Mouse (Mus musculus) right cerebral cortex, adult 18-20 months (tissue): ENCODE measurements around the gene Trmt5.
A peak's percentile ranks its signal among the peaks of the same experiment; 100 is the strongest.

Source experiments
- DNase-seq: peaks from one replicate; pipeline ENCODE4 v3.0.0; 2022; ENCODE audit warnings: mixed read lengths

Gene Trmt5

GRCm38 (mm10) chr12:73286287-73287092 lies at the start of gene Trmt5, which contains the start of gene Slc38a6:
Gene Trmt5, minus strand, starts transcription at chr12:73286710.
Gene Slc38a6, plus strand, starts transcription at chr12:73286779.
- peak; percentile 93 for DNase-seq

GRCm38 (mm10) chr12:73334051-73334551 lies 47.6 kb upstream of the Trmt5 start:
- DNase-seq, result no peak

GRCm38 (mm10) chr12:73332701-73333100 lies 46.2 kb upstream of the Trmt5 start:
- no peak for DNase-seq

GRCm38 (mm10) chr12:73330236-73330635 lies 43.7 kb upstream of the Trmt5 start:
- DNase-seq, result no peak

- no peak for DNase-seq
These were observed 42.1 kb upstream of the Trmt5 start for GRCm38 (mm10) chr12:73328448-73329167.

- DNase-seq, result no peak
These were observed 40.9 kb upstream of the Trmt5 start for GRCm38 (mm10) chr12:73327381-73327780.

- no peak for DNase-seq
These were observed 39.1 kb upstream of the Trmt5 start for GRCm38 (mm10) chr12:73325617-73326016.

GRCm38 (mm10) chr12:73325181-73325580 lies 38.7 kb upstream of the Trmt5 start:
- DNase-seq, result no peak

GRCm38 (mm10) chr12:73324742-73325141 lies 38.2 kb upstream of the Trmt5 start:
- DNase-seq, result no peak

- peak; percentile 58 for DNase-seq
These were observed 37.7 kb upstream of the Trmt5 start for GRCm38 (mm10) chr12:73324180-73324586.

GRCm38 (mm10) chr12:73317706-73318686 lies 31.5 kb upstream of the Trmt5 start:
- no peak for DNase-seq

- no peak for DNase-seq
These were observed 22.2 kb upstream of the Trmt5 start for GRCm38 (mm10) chr12:73308711-73309110.

GRCm38 (mm10) chr12:73307750-73308149 lies 21.2 kb upstream of the Trmt5 start:
- DNase-seq, result no peak

- no peak for DNase-seq
These were observed 18.1 kb upstream of the Trmt5 start for GRCm38 (mm10) chr12:73304636-73305035.

- no peak for DNase-seq
These were observed 14.0 kb upstream of the Trmt5 start for GRCm38 (mm10) chr12:73300531-73300930.

GRCm38 (mm10) chr12:73298621-73299020 lies 12.1 kb upstream of the Trmt5 start:
- no peak for DNase-seq

GRCm38 (mm10) chr12:73295505-73296140 lies 9.1 kb upstream of the Trmt5 start:
- no peak for DNase-seq

GRCm38 (mm10) chr12:73294884-73295283 lies 8.4 kb upstream of the Trmt5 start:
- no peak for DNase-seq

GRCm38 (mm10) chr12:73288626-73289025 lies 2.1 kb upstream of the Trmt5 start:
- DNase-seq, result no peak

GRCm38 (mm10) chr12:73287609-73288008 lies 1.1 kb upstream of the Trmt5 start:
- DNase-seq, result no peak

- no peak for DNase-seq
These were observed 11.6 kb downstream of the Trmt5 start for GRCm38 (mm10) chr12:73274921-73275320.

- DNase-seq, result no peak
These were observed 16.6 kb downstream of the Trmt5 start for GRCm38 (mm10) chr12:73269933-73270332.
